Comparison of ENCODE assay signal across 35 mouse cellular contexts in the genomic region with DNA sequence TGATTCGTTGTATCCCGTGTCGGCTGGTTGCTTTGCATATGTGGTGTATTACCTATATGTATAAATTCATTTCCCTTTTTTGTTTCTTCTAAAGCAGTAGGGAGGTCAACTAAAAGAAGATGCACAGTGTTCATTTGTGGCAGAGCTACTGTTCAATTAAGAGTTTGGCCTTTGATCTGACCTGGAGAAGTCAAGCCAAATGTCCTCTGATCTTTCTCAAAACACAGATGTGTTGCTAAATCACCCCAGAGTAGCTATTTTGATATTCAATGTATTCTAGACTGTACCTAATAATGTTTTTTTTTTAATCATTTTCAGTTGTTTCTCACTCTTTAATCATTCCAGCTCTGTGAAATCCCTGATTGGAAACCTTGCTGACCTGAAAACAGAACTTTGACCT.
"Had no signal": no experiment of that assay in that cellular context is flagged by ENCODE, and none has a peak within 500 bp of the region (broad histone marks: within the 10 kb centered on the region; RNA-seq: fewer than 3 reads in every experiment).

No protein-coding gene starts in this region.

- H3K4me3 ChIP-seq: heart, embryonic 10.5 days; heart, embryonic 12.5 days; heart, embryonic 13.5 days; heart, embryonic 15.5 days; hindbrain, embryonic 10.5 days; hindbrain, embryonic 12.5 days; hindbrain, embryonic 13.5 days; hindbrain, embryonic 15.5 days; intestine, embryonic 15.5 days; kidney, embryonic 15.5 days; layer of hippocampus, adult 2 months had no signal

- H3K4me2 ChIP-seq: heart, embryonic 11.5 days; heart, embryonic 12.5 days; heart, embryonic 13.5 days; heart, embryonic 15.5 days; hindbrain, embryonic 12.5 days; hindbrain, embryonic 13.5 days; hindbrain, embryonic 14.5 days; hindbrain, embryonic 15.5 days; intestine, embryonic 15.5 days; kidney, embryonic 15.5 days had no signal

- H3K4me1 ChIP-seq: heart, embryonic 10.5 days; heart, embryonic 12.5 days; heart, embryonic 13.5 days; heart, embryonic 15.5 days; hindbrain, embryonic 10.5 days; hindbrain, embryonic 12.5 days; hindbrain, embryonic 13.5 days; hindbrain, embryonic 15.5 days; intestine, embryonic 15.5 days; kidney, embryonic 15.5 days had no signal

- H3K9me3 ChIP-seq: heart, embryonic 10.5 days; heart, embryonic 12.5 days; heart, embryonic 13.5 days; heart, embryonic 15.5 days; hindbrain, embryonic 10.5 days; hindbrain, embryonic 12.5 days; hindbrain, embryonic 13.5 days; hindbrain, embryonic 15.5 days; intestine, embryonic 15.5 days; kidney, embryonic 15.5 days had no signal

- H3K27ac ChIP-seq: heart, embryonic 10.5 days; heart, embryonic 13.5 days; heart, embryonic 15.5 days; hindbrain, embryonic 10.5 days; hindbrain, embryonic 12.5 days; hindbrain, embryonic 13.5 days; hindbrain, embryonic 14.5 days; hindbrain, embryonic 15.5 days; hindbrain, postnatal 0 days; intestine, embryonic 15.5 days; kidney, embryonic 15.5 days; kidney, postnatal 0 days; layer of hippocampus, adult 2 months had no signal

- H3K9ac ChIP-seq: heart, embryonic 12.5 days; heart, embryonic 13.5 days; heart, embryonic 15.5 days; hindbrain, embryonic 12.5 days; hindbrain, embryonic 13.5 days; hindbrain, embryonic 14.5 days; hindbrain, embryonic 15.5 days; intestine, embryonic 15.5 days; kidney, embryonic 15.5 days had no signal

- H3K27me3 ChIP-seq: heart, embryonic 12.5 days; heart, embryonic 13.5 days; heart, embryonic 15.5 days; hindbrain, embryonic 12.5 days; hindbrain, embryonic 13.5 days; hindbrain, embryonic 15.5 days; intestine, embryonic 15.5 days; kidney, embryonic 15.5 days had no signal

- DNase-seq: heart, postnatal 10 days; heart, postnatal 14 days; heart, postnatal 36 days; heart, postnatal 4 days; kidney, adult 11 months; kidney, adult 18-20 months; kidney, adult 2 months; kidney, adult 8-10 months; kidney, adult 9 months; kidney, postnatal 10 days; kidney, postnatal 14 days; kidney, postnatal 25 days; kidney, postnatal 36 days; kidney, postnatal 4 days; layer of hippocampus, adult 9-11 months; layer of hippocampus, postnatal 36 days had no signal

- H3K36me3 ChIP-seq: heart, embryonic 10.5 days; heart, embryonic 12.5 days; heart, embryonic 13.5 days; heart, embryonic 15.5 days; hindbrain, embryonic 10.5 days; hindbrain, embryonic 12.5 days; hindbrain, embryonic 13.5 days; hindbrain, embryonic 15.5 days; intestine, embryonic 15.5 days; kidney, embryonic 15.5 days had no signal

- ATAC-seq: hindbrain, embryonic 16.5 days; hindbrain, postnatal 0 days; inflammation-experienced regulatory T-cells, adult 6 months; intestine, embryonic 15.5 days; intestine, embryonic 16.5 days; intestine, postnatal 0 days had no signal
